Mouse (Mus musculus): ENCODE results near the gene Gm17455. TPM values are rescaled to one million over a fixed set of nuclear protein-coding genes. Genes with fewer than 3 reads are reported as not detected.

The Gm17455 gene
- polyA plus RNA-seq (2015; fragmentation: Nextera tagmentation; extraction: Ambion mirVana): not detected in 2 replicates

GRCm38 (mm10) chr10:60399449-60399848, at the start of gene Gm17455:
TSS of gene Gm17455 (plus strand) at chr10:60399726.
- Histone ChIP-seq H3K9ac (ENCODE audit: low read depth, low read length) (no peak within 1 kb of the TSS), H3K27me3 (ENCODE audit: control insufficient read depth, insufficient read depth, low read depth, low read length) (no peaks in the 10 kb centered on the region), H3K4me3 (ENCODE audit: low read depth, low read length) (no peak within 1 kb of the TSS), H3K4me1 (ENCODE audit: control insufficient read depth, low read depth, low read length) (no peaks in the 10 kb centered on the region), H3K9me3 (replicated peaks; ENCODE audit: control insufficient read depth, low read length) (no peaks in the 10 kb centered on the region), H3K36me3 (ENCODE audit: control insufficient read depth, insufficient read depth) (no peaks in the 10 kb centered on the region), H3K4me2 (ENCODE audit: low read depth, low read length) (no peak within 1 kb of the TSS), H3K27ac (ENCODE audit: low read length) (no peak within 1 kb of the TSS)
- no peak for ATAC-seq (ENCODE audit: low read depth)
- WGBS (ENCODE audit: insufficient replicate concordance): 59% methylated on average over 7 of the region's 7 CpGs

GRCm38 (mm10) chr10:60350077-60350804, 49.3 kb upstream of the Gm17455 start:
- no peaks in the 10 kb centered on the region for H3K9me3 ChIP-seq (replicated peaks; ENCODE audit: control insufficient read depth, low read length)
- peak overlapping the region; percentile 83 for H3K4me2 ChIP-seq (ENCODE audit: low read depth, low read length)
- H3K9ac ChIP-seq (ENCODE audit: low read depth, low read length): peak overlapping the region; percentile 39
- peak overlapping the region; percentile 78 for H3K4me3 ChIP-seq (ENCODE audit: low read depth, low read length)
- 37% methylated on average over 5 of the region's 5 CpGs for WGBS (ENCODE audit: insufficient replicate concordance)
- no peaks in the 10 kb centered on the region for H3K36me3 ChIP-seq (ENCODE audit: control insufficient read depth, insufficient read depth)
- peaks cover 60% of the 10 kb centered on the region for H3K4me1 ChIP-seq (ENCODE audit: control insufficient read depth, low read depth, low read length)
- H3K27me3 ChIP-seq (ENCODE audit: control insufficient read depth, insufficient read depth, low read depth, low read length): no peaks in the 10 kb centered on the region
- peak overlapping the region; percentile 92 for H3K27ac ChIP-seq (ENCODE audit: low read length)
- ATAC-seq (ENCODE audit: low read depth): no peak

- no peaks in the 10 kb centered on the region for H3K9me3 ChIP-seq (replicated peaks; ENCODE audit: control insufficient read depth, low read length)
- 12% methylated on average over 3 of the region's 3 CpGs for WGBS (ENCODE audit: insufficient replicate concordance)
- H3K4me3 ChIP-seq (ENCODE audit: low read depth, low read length): peak overlapping the region; percentile 78
- peaks cover 60% of the 10 kb centered on the region for H3K4me1 ChIP-seq (ENCODE audit: control insufficient read depth, low read depth, low read length)
- H3K27me3 ChIP-seq (ENCODE audit: control insufficient read depth, insufficient read depth, low read depth, low read length): no peaks in the 10 kb centered on the region
- H3K36me3 ChIP-seq (ENCODE audit: control insufficient read depth, insufficient read depth): no peaks in the 10 kb centered on the region
- peak overlapping the region; percentile 39 for H3K9ac ChIP-seq (ENCODE audit: low read depth, low read length)
- peak overlapping the region; percentile 34 for H3K27ac ChIP-seq (ENCODE audit: low read length)
- peak overlapping the region; percentile 83 for H3K4me2 ChIP-seq (ENCODE audit: low read depth, low read length)
- ATAC-seq (ENCODE audit: low read depth): 0 out of 2 replicates have a peak, but pooled peaks have one; percentile 20
Observed at GRCm38 (mm10) chr10:60350805-60351167, 48.7 kb upstream of the Gm17455 start.

- peak overlapping the region; percentile 83 for H3K4me2 ChIP-seq (ENCODE audit: low read depth, low read length)
- H3K9ac ChIP-seq (ENCODE audit: low read depth, low read length): peak overlapping the region; percentile 39
- WGBS (ENCODE audit: insufficient replicate concordance): 29% methylated on average over 3 of the region's 3 CpGs
- ATAC-seq (ENCODE audit: low read depth): no peak
- H3K4me1 ChIP-seq (ENCODE audit: control insufficient read depth, low read depth, low read length): peaks cover 56% of the 10 kb centered on the region
- H3K36me3 ChIP-seq (ENCODE audit: control insufficient read depth, insufficient read depth): no peaks in the 10 kb centered on the region
- H3K9me3 ChIP-seq (replicated peaks; ENCODE audit: control insufficient read depth, low read length): no peaks in the 10 kb centered on the region
- no peaks in the 10 kb centered on the region for H3K27me3 ChIP-seq (ENCODE audit: control insufficient read depth, insufficient read depth, low read depth, low read length)
- peak overlapping the region; percentile 34 for H3K27ac ChIP-seq (ENCODE audit: low read length)
- peak overlapping the region; percentile 78; the same call in 1 of the 2 replicates for H3K4me3 ChIP-seq (ENCODE audit: low read depth, low read length)
Observed at GRCm38 (mm10) chr10:60351248-60351647, 48.3 kb upstream of the Gm17455 start.

- 31% methylated on average over 7 of the region's 7 CpGs for WGBS (ENCODE audit: insufficient replicate concordance)
Observed at GRCm38 (mm10) chr10:60351761-60352455, 47.6 kb upstream of the Gm17455 start.

GRCm38 (mm10) chr10:60353241-60354002, 46.1 kb upstream of the Gm17455 start:
- 65% methylated on average over 5 of the region's 5 CpGs for WGBS (ENCODE audit: insufficient replicate concordance)
- ATAC-seq (ENCODE audit: low read depth): no peak
- no peak overlapping the region for H3K27ac ChIP-seq (ENCODE audit: low read length)
- no peak overlapping the region for H3K4me3 ChIP-seq (ENCODE audit: low read depth, low read length)
- peaks cover 36% of the 10 kb centered on the region for H3K4me1 ChIP-seq (ENCODE audit: control insufficient read depth, low read depth, low read length)
- no peaks in the 10 kb centered on the region for H3K9me3 ChIP-seq (replicated peaks; ENCODE audit: control insufficient read depth, low read length)
- no peaks in the 10 kb centered on the region for H3K27me3 ChIP-seq (ENCODE audit: control insufficient read depth, insufficient read depth, low read depth, low read length)
- H3K9ac ChIP-seq (ENCODE audit: low read depth, low read length): no peak overlapping the region
- no peaks in the 10 kb centered on the region for H3K36me3 ChIP-seq (ENCODE audit: control insufficient read depth, insufficient read depth)
- no peak overlapping the region for H3K4me2 ChIP-seq (ENCODE audit: low read depth, low read length)

More at GRCm38 (mm10) chr10:60351761-60352455, 47.6 kb upstream of the Gm17455 start:
- Histone ChIP-seq H3K4me2 (ENCODE audit: low read depth, low read length) (peak overlapping the region; percentile 83; the same call in 1 of the 2 replicates), H3K27ac (ENCODE audit: low read length) (peak overlapping the region; percentile 34; the same call in 1 of the 2 replicates), H3K4me3 (ENCODE audit: low read depth, low read length) (no peak overlapping the region), H3K9ac (ENCODE audit: low read depth, low read length) (no peak overlapping the region), H3K27me3 (ENCODE audit: control insufficient read depth, insufficient read depth, low read depth, low read length) (no peaks in the 10 kb centered on the region), H3K36me3 (ENCODE audit: control insufficient read depth, insufficient read depth) (no peaks in the 10 kb centered on the region), H3K9me3 (replicated peaks; ENCODE audit: control insufficient read depth, low read length) (no peaks in the 10 kb centered on the region), H3K4me1 (ENCODE audit: control insufficient read depth, low read depth, low read length) (peaks cover 50% of the 10 kb centered on the region)
- ATAC-seq (ENCODE audit: low read depth): peak; percentile 18; the same call in 1 of the 2 replicates

- H3K36me3 ChIP-seq (ENCODE audit: control insufficient read depth, insufficient read depth): no peaks in the 10 kb centered on the region
- no peaks in the 10 kb centered on the region for H3K9me3 ChIP-seq (replicated peaks; ENCODE audit: control insufficient read depth, low read length)
- peaks cover 30% of the 10 kb centered on the region for H3K4me1 ChIP-seq (ENCODE audit: control insufficient read depth, low read depth, low read length)
- ATAC-seq (ENCODE audit: low read depth): no peak
- no peak overlapping the region for H3K4me2 ChIP-seq (ENCODE audit: low read depth, low read length)
- H3K27ac ChIP-seq (ENCODE audit: low read length): no peak overlapping the region
- 77% methylated on average over 4 of the region's 4 CpGs for WGBS (ENCODE audit: insufficient replicate concordance)
- no peaks in the 10 kb centered on the region for H3K27me3 ChIP-seq (ENCODE audit: control insufficient read depth, insufficient read depth, low read depth, low read length)
- no peak overlapping the region for H3K4me3 ChIP-seq (ENCODE audit: low read depth, low read length)
- H3K9ac ChIP-seq (ENCODE audit: low read depth, low read length): no peak overlapping the region
Observed at GRCm38 (mm10) chr10:60354003-60354325, 45.6 kb upstream of the Gm17455 start.

- Histone ChIP-seq H3K4me2 (ENCODE audit: low read depth, low read length) (no peak overlapping the region), H3K4me3 (ENCODE audit: low read depth, low read length) (no peak overlapping the region), H3K4me1 (ENCODE audit: control insufficient read depth, low read depth, low read length) (peaks cover 19% of the 10 kb centered on the region), H3K9me3 (replicated peaks; ENCODE audit: control insufficient read depth, low read length) (no peaks in the 10 kb centered on the region), H3K9ac (ENCODE audit: low read depth, low read length) (no peak overlapping the region), H3K27me3 (ENCODE audit: control insufficient read depth, insufficient read depth, low read depth, low read length) (no peaks in the 10 kb centered on the region), H3K36me3 (ENCODE audit: control insufficient read depth, insufficient read depth) (no peaks in the 10 kb centered on the region; the same call in 1 of the 2 replicates), H3K27ac (ENCODE audit: low read length) (no peak overlapping the region)
- 65% methylated on average over 11 of the region's 11 CpGs for WGBS (ENCODE audit: insufficient replicate concordance)
- ATAC-seq (ENCODE audit: low read depth): no peak
Observed at GRCm38 (mm10) chr10:60354881-60355677, 44.4 kb upstream of the Gm17455 start.

Measured in liver, embryonic 16.5 days (tissue).